Mouse (Mus musculus) frontal cortex, postnatal 36 days (tissue): ENCODE data around the gene Abcf3.
A peak's percentile ranks its signal among the peaks of the same experiment; 100 is the strongest.

Source experiments
- DNase-seq, 2 experiments: peaks; one replicate each; pipeline ENCODE4 v3.0.0; 2022; ENCODE audit warnings: low spot score in 2 of 2

Gene Abcf3

DNA sequence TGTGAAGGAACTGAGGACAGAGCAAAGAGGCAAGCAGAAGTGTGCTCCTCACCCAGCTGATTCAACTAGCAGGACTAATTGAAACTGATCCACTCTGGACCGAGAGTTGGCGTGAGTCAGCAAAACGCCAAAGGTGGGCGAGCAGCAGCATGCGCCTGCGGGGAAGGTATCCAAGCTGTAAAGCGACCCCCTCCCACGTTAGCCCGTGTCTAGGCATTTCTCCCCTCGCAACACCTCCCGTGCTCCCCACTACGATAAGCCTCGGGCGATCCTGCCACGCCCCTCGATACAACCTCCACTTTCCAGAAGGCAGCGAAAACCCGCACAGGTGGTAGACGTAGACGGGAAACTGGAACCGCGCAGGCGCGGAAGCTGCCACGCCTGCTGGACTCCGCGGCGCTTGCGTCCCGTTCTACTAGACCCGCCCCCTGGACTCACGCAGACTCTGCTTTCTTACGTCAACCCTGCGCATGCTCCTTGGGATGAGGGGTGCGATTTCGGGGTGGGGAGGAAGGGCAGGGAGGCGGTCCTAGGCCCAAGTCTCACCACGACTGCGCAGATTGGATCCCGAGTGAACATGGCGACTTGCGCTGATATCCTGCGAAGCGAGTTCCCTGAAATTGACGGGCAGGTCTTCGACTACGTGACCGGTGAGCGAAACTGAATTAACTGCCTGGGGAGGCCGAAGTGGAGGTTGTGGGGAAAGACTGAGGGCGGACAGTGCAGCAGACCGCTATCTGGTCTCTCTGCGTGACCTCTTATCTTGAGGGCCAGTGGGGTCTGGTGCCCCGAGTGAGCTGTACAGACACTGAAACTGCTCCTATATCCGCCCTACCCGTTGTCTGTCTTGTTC, at the start of gene Abcf3:
Abcf3 (plus strand) TSS at position 482 of the 853 bp plus-strand sequence.
- peak; percentile 98 for DNase-seq

- peak; percentile 95 to 96 for DNase-seq
Measured at GRCm38 (mm10) chr16:20498677-20499475, 49.5 kb upstream of the Abcf3 start, which contains the start of gene Eif2b5. Eif2b5 (plus strand) TSS chr16:20498817.

DNA sequence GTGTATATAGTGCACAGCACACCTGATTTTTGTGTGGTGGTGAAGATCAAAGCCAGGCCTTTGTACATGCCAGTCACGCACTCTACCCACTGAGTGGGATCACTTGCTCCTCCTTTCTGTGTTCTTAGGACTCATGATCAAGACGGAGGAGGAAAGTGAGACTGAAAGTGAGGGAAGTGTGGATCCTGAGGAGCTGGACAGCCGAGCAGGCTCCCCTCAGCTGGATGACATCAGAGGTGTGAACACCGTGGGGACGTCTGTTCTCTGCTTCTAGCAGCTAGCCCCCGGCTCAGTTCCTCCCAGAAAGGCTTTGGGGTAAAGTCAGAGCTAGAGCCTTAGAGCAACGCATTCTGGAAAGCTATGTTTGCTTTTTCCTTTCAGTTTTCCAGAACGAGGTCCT, 42.4 kb upstream of the Abcf3 start:
- DNase-seq = peak; percentile 35 to 48

DNA sequence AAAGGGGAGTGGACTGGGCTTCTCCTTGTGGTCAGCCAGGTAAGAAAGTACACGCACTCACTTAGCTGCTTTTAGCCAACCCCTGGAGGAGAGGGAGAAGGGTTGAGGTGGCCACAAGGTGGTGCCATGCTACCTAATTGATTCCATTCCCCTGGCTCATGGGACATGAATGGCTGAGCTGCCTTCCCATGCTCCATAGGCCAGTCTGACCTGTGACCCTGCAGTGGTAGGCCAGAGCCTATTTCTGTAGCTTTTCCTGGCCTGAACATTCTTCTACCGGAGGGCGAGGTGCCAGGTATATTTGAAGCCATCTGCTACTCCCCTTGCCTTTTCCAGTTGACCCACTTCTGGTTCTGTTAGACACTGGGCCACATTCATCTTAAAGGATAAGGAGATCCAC, 39.0 kb upstream of the Abcf3 start:
- peak in 1 of 2 experiments; percentile 31 for DNase-seq

GRCm38 (mm10) chr16:20511277-20511847, 37.0 kb upstream of the Abcf3 start:
- no peak for DNase-seq

- no peak for DNase-seq
Measured at GRCm38 (mm10) chr16:20516032-20516431, 32.3 kb upstream of the Abcf3 start.

GRCm38 (mm10) chr16:20516726-20517201, 31.6 kb upstream of the Abcf3 start, which contains the start of gene Dvl3:
Dvl3 (plus strand) TSS chr16:20516982.
- DNase-seq = peak; percentile 80 to 87

- no peak for DNase-seq
Measured at GRCm38 (mm10) chr16:20517216-20517615, 31.2 kb upstream of the Abcf3 start.

GRCm38 (mm10) chr16:20517701-20518374, 30.5 kb upstream of the Abcf3 start:
- DNase-seq = no peak

DNA sequence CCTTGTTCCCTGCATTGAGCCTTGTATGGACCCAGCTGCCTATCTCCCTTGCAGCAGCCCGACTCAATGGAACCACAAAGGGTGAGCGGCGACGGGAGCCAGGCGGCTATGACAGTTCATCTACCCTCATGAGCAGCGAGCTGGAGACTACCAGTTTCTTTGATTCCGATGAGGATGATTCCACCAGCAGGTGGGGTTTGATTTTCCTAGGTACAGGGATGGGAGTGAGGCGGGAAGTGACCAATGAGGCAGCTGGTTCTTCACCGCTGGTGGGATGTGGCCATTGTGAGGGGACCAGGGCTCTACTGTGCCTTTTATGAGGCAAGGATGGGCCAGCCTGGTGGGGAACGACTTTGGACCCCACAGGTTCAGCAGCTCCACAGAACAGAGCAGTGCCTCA, 24.5 kb upstream of the Abcf3 start:
- DNase-seq = no peak

- DNase-seq = no peak
Measured at GRCm38 (mm10) chr16:20528779-20529178, 19.6 kb upstream of the Abcf3 start.

DNA sequence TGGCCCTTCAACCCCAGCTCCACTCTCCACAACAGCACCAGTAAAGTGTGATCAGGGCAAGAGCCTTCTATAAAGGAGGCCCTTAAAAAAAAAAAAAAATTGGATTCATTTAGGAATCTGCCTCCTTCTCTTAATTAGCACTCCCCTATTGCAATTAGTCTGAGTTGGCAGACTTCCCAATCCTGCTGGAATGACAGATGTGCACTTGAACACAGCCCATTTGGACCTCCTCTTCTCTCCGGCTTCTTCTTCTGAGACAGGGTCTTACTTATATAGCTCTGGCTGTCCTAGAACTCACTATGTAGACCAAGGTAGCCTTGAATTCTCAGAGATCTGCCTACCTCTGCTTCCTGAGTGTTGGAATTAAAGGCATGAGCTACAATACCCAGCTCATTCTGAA, 19.0 kb upstream of the Abcf3 start:
- DNase-seq = no peak

- DNase-seq = no peak
Measured at GRCm38 (mm10) chr16:20530941-20531340, 17.4 kb upstream of the Abcf3 start.

DNA sequence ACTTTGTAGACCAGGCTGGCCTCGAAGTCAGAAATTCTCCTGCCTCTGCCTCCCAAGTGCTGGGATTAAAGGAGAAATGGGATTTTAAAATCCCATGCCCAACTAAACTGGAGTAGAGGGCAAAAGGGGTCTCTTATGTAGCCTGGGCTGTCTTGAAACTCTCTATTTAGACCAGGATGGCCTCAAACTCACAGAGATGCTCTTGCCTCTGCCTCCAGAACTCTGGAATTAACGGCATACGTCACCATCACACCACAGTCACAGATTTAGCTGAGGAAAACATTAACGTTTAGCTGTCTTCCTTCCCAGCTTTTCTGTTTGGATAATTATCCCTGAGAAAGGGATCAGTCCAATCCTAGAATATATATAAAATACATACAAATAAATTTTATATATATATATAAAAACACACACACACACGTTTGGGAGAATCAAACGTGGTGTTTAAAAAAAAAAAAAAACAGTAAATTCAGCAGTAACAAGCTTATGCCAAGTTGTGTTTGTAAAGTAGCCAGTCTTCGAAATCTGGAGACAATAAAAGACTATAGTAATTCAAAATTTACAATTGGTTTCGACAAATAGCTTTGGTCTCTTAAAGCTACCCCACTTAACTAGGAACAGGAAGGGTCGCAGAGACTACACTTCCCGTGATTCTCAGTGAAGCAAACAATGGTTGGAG, 13.6 kb upstream of the Abcf3 start:
- DNase-seq = no peak

- peak; percentile 89 to 97 for DNase-seq
Measured at GRCm38 (mm10) chr16:20535296-20536080, 12.9 kb upstream of the Abcf3 start, which contains the start of gene Ap2m1. Ap2m1 (plus strand) TSS chr16:20535478.

DNA sequence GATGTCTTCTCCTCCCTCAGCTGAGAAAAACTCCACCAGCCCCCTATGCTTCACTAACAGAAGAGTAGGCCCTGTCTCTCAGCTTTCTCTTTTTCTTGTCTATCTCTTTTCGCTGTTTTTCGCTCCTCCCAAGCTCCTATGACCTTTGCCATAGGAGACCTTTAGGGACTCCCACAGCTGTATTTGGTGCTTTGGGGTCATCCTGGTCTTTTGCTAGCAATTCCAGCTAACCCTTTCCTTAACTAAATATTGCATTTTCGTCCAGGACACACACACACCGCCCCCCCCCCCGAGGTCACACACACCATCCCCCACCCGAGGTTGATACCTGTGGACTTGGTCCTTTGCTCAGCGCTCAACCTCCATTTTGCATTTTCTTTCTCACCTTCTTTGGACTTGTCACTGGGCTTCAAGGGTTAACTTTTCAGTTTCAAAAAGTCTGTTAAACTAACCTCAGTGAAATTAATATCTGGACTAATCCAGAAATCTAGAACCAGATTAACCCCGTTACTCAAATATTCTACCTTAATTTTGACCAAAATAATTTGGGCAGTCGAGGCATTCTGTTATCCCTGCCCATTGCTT, 12.2 kb upstream of the Abcf3 start:
- no peak for DNase-seq

DNA sequence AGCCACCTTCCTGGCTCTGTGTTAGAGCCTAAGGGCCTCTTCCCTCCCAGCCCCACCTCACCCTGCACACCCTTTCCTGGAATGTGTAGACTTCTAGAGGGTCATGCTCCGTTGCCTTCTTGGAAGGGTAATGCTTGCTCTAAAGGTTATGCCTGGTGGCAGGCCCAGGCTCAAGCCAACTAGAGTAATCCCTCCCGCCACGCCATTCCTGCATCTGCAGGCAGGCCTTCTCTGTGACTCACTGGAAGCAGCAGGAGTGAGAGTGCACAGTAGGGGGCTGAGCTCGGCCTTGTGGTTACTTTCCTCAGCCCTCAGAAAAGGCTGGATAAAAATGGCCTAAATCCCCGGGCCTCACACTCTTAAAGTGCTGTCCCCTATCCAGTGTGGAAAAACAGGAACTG, 11.3 kb upstream of the Abcf3 start:
- DNase-seq = peak in 1 of 2 experiments; percentile 47

GRCm38 (mm10) chr16:20537601-20538320, 10.6 kb upstream of the Abcf3 start:
- DNase-seq = no peak

DNA sequence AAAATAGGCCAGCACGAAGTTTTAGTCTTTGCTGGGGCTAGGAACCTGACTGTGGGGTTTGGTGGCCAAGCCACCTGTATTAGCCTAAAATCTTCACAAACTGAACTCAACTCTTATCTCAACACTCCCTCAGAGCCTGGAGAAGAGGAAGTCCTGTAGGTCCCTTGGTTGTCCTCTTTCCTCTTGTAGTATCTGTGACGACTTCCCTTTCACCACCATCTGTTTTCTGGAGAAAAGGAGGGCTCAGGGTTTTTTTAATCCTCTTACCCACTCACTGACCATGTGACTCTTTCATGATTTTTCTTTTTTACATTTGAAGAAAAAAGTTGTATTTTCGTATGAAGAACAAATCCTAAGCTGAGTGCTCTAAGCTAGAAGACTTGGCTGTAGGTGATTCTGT, 8.7 kb upstream of the Abcf3 start:
- DNase-seq = no peak
